Mouse (Mus musculus): Measurements from ENCODE around the gene Cdhr2. TPM values are rescaled to one million over a fixed set of nuclear protein-coding genes. Genes with fewer than 3 reads are reported as not detected.

The Cdhr2 gene
- total and polyA plus RNA-seq, 3 experiments, result not detected

DNA sequence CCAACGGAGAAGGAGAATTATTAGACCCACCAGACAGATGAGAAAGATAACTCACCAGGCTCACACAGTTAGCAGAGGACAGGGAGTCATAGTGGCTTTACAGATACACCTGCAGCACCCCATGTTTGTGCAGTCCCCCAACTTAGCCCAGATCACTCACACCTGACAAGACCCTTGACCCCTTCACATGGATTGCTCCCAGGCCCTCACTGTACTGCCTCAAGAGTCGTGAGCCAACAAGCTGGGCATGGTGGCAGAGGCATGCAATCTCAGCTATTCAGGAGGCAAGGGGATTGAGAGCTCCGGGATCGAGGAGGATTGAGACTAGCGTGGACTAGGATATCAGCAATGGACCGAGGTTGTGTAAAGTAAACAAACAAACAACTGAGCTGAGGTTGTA is 52.5 kb downstream of the Cdhr2 start:
- Histone ChIP-seq H3K4me3 (ENCODE audit: control insufficient read depth in 1 of 2, insufficient read depth in 1 of 2, low read depth in 2 of 2, low read length in 2 of 2) (no peak overlapping the region), H3K79me2 (ENCODE audit: control insufficient read depth, insufficient read depth, low read length, poor library complexity) (no peaks in the 10 kb centered on the region), H3K27me3 (ENCODE audit: control insufficient read depth in 1 of 2, insufficient read depth in 2 of 2, low read length in 2 of 2) (no peaks in the 10 kb centered on the region; a peak in 1 of 4 replicates), H3K27ac (ENCODE audit: control insufficient read depth, low read depth, low read length) (no peak overlapping the region), H3K9ac (ENCODE audit: control insufficient read depth, low read depth, low read length, poor library complexity, severe bottlenecking) (no peak overlapping the region), H3K36me3 (ENCODE audit: control insufficient read depth in 1 of 2, insufficient read depth in 2 of 2, low read length in 2 of 2) (no peaks in the 10 kb centered on the region), H3K9me3 (replicated peaks; ENCODE audit: insufficient read depth, low read length) (no peaks in the 10 kb centered on the region), H3K4me1 (ENCODE audit: control insufficient read depth in 1 of 2, insufficient read depth in 2 of 2, low read length in 2 of 2) (no peaks in the 10 kb centered on the region)
- no peak for DNase-seq (ENCODE audit: low read depth, low spot score)
- TF ChIP-seq USF1 (IDR thresholded peaks at IDR 0.05; ENCODE audit: low read depth, low read length) (no peak), CHD2 (IDR thresholded peaks at IDR 0.05; ENCODE audit: low read length) (no peak), NRF1 (IDR thresholded peaks at IDR 0.05; ENCODE audit: insufficient read depth, low read depth, low read length, poor library complexity, severe bottlenecking) (no peak), USF2 (IDR thresholded peaks at IDR 0.05; ENCODE audit: borderline replicate concordance in 1 of 2, insufficient read depth in 1 of 2, low read depth in 1 of 2, low read length in 2 of 2) (no peak), E2F4 (IDR thresholded peaks at IDR 0.05; ENCODE audit: borderline replicate concordance, low read depth, low read length) (no peak), MAFK (IDR thresholded peaks at IDR 0.05; ENCODE audit: borderline replicate concordance, low read depth, low read length) (no peak), ETS1 (IDR thresholded peaks at IDR 0.05; ENCODE audit: low read depth, low read length) (no peak)

DNA sequence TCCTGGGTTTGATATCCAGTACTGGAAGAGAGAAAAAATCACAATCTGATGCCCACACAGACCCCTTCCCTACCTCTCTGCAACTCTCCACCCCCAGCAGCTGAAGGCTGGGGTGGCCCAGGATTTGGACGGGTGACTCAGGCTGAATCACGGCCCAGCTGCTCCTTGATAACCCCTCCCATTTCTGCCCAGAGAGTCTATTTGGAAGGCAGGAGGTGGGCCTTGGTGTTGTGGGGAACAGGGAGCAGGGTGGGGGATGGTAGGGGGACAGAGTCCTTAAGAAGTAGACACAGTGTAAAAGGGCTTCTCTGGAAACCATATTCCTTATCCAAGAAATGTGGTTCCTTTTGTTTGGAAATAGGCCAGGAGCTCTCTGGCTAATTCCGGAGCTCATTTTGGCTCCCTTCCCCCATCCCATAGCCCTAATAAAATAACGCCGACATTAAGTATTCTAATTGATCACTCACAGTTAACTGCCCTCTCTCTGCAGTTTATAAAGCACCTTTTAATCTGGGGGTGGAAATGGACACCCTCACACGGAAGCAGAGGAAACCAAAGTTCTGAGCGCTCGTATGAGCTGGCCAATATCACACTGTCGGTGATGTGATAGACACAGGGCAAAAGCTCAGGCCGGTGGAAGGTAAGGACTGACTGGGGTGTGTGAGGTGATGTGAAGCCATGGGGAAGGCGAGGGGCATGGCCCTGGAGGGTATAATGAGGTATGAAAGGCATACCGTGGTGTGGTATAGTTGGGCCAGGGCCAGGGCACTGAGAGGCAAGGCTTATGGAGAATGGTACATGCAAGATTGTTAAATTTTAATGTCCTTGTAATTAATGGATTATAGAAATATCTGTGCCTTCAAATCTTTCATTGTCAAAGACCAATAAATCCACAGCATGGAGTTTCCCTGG is 53.2 kb downstream of the Cdhr2 start:
- no peaks in the 10 kb centered on the region for H3K79me2 ChIP-seq (ENCODE audit: control insufficient read depth, insufficient read depth, low read length, poor library complexity)
- no peak for TF ChIP-seq SIN3A (IDR thresholded peaks at IDR 0.05; ENCODE audit: low read length)
- TF ChIP-seq RCOR1 (IDR thresholded peaks at IDR 0.05; ENCODE audit: low read depth, low read length), result no peak
- TF ChIP-seq POLR2AphosphoS2 (IDR thresholded peaks at IDR 0.05; ENCODE audit: low read length), result no peak
- TF ChIP-seq MXI1 (IDR thresholded peaks at IDR 0.05; ENCODE audit: low read depth, low read length), result no peak
- no peak for TF ChIP-seq NELFE (IDR thresholded peaks at IDR 0.05; ENCODE audit: low read depth, low read length)
- no peak for TF ChIP-seq CHD1 (IDR thresholded peaks at IDR 0.05; ENCODE audit: low read depth, low read length)
- no peak for TF ChIP-seq GABPA (IDR thresholded peaks at IDR 0.05; ENCODE audit: low read depth, low read length)
- no peaks in the 10 kb centered on the region; a peak in 1 of 4 replicates for H3K27me3 ChIP-seq (ENCODE audit: control insufficient read depth in 1 of 2, insufficient read depth in 2 of 2, low read length in 2 of 2)
- no peak overlapping the region for H3K27ac ChIP-seq (ENCODE audit: control insufficient read depth, low read depth, low read length)
- H3K36me3 ChIP-seq (ENCODE audit: control insufficient read depth in 1 of 2, insufficient read depth in 2 of 2, low read length in 2 of 2), result no peaks in the 10 kb centered on the region
- H3K4me3 ChIP-seq (ENCODE audit: control insufficient read depth in 1 of 2, insufficient read depth in 1 of 2, low read depth in 2 of 2, low read length in 2 of 2), result no peak overlapping the region
- DNase-seq (ENCODE audit: low read depth, low spot score), result no peak
- H3K4me1 ChIP-seq (ENCODE audit: control insufficient read depth in 1 of 2, insufficient read depth in 2 of 2, low read length in 2 of 2), result no peaks in the 10 kb centered on the region
- no peaks in the 10 kb centered on the region for H3K9me3 ChIP-seq (replicated peaks; ENCODE audit: insufficient read depth, low read length)
- no peak overlapping the region for H3K9ac ChIP-seq (ENCODE audit: control insufficient read depth, low read depth, low read length, poor library complexity, severe bottlenecking)

Measured in MEL (cell line).